Mouse (Mus musculus): ENCODE data around the gene Borcs7.

GRCm38 (mm10) chr19:46724411-46724810 is 34.7 kb downstream of the Borcs7 start:
- TF ChIP-seq CTCF (IDR thresholded peaks at IDR 0.05; ENCODE audit: extremely low read depth, insufficient read length, insufficient replicate concordance, low read depth, low read length) = no peak
- TF ChIP-seq POLR2A (IDR thresholded peaks at IDR 0.05; ENCODE audit: low read depth, low read length) = no peak

Measured in small intestine, adult 2 months (tissue).